Mouse (Mus musculus) lung, adult 2 months (tissue): ENCODE results near the gene Rbm28.

Experiments
- CTCF ChIP-seq: fragments of 200-500 bp; IDR thresholded peaks from 2 replicates; pipeline ENCODE4 v1.5.1; 2011; ENCODE audit warnings: mild to moderate bottlenecking, low read length, control low read depth; ENCODE audit not compliant: insufficient read depth
- POLR2A ChIP-seq: fragments of 200-500 bp; IDR thresholded peaks from 2 replicates; pipeline ENCODE4 v1.6.1; 2011; ENCODE audit warnings: low read depth, mild to moderate bottlenecking, control low read depth, low read length, borderline replicate concordance; ENCODE audit errors: extremely low read depth

- TF ChIP-seq POLR2A (no peak), CTCF (no peak)
Observed at GRCm38 (mm10) chr6:29178888-29179658, 14.3 kb upstream of the Rbm28 start, which contains the start of gene Prrt4.
